Mouse (Mus musculus) intestine, postnatal 0 days (tissue): Measurements from ENCODE around the gene AC134908.4. TPM values are rescaled to one million over a fixed set of nuclear protein-coding genes. Genes with fewer than 3 reads are reported as not detected.

ENCODE experiments used
- ATAC-seq: fragments of 200-750 bp; cut with Nextera tagmentation; 2 replicates; pipeline ENCODE4 v1.8.0; 2017; ENCODE audit warnings: mild to moderate bottlenecking, moderate TSS enrichment, moderate library complexity
- H3K27ac ChIP-seq: fragments of 300-500 bp; sonication (generic); 2 replicates; pipeline ENCODE4 v1.5.1; 2014; ENCODE audit warnings: mild to moderate bottlenecking, low read depth, low read length, moderate library complexity
- H3K27me3 ChIP-seq: fragments of 300-500 bp; sonication (generic); replicated peaks from 2 replicates; pipeline ENCODE4 v1.6.1; 2014; ENCODE audit warnings: low read length, mixed read lengths; ENCODE audit not compliant: control insufficient read depth, insufficient read depth
- H3K36me3 ChIP-seq: fragments of 300-500 bp; sonication (generic); 2 replicates; pipeline ENCODE4 v1.6.1; 2014; ENCODE audit warnings: mild to moderate bottlenecking, moderate library complexity; ENCODE audit not compliant: control insufficient read depth, insufficient read depth
- H3K4me1 ChIP-seq: fragments of 300-500 bp; sonication (generic); replicated peaks from 2 replicates; pipeline ENCODE4 v1.6.1; 2014; ENCODE audit warnings: antibody characterized with exemption, low read length, mixed read lengths; ENCODE audit not compliant: control insufficient read depth, insufficient read depth
- H3K4me2 ChIP-seq: fragments of 300-500 bp; sonication (generic); replicated peaks from 2 replicates; pipeline ENCODE4 v1.6.1; 2014; ENCODE audit warnings: low read depth, mild to moderate bottlenecking, moderate library complexity
- H3K4me3 ChIP-seq: fragments of 300-500 bp; sonication (generic); 2 replicates; pipeline ENCODE4 v1.5.1; 2014; ENCODE audit warnings: low read depth, low read length
- H3K9ac ChIP-seq: fragments of 300-500 bp; sonication (generic); 2 replicates; pipeline ENCODE4 v1.6.1; 2014; ENCODE audit warnings: mild to moderate bottlenecking, low read depth, low read length
- H3K9me3 ChIP-seq: fragments of 300-500 bp; sonication (generic); 2 replicates; pipeline ENCODE4 v1.6.1; 2016; ENCODE audit warnings: mixed run types; ENCODE audit not compliant: control insufficient read depth
- CTCF ChIP-seq: sonication (generic); IDR thresholded peaks from 2 replicates; pipeline ENCODE4 v1.5.1; 2016; ENCODE audit warnings: low read depth, mild to moderate bottlenecking, control low read depth, antibody characterized with exemption, moderate library complexity
- WGBS: fragments of 180-500 bp; shearing (Covaris S2); extraction: QIAGEN DNeasy Blood & Tissue Kit; methylation state at CpG from one replicate; pipeline ENCODE4 v1.1.7; 2014; 5-methylcytosine and 5-hydroxymethylcytosine counted together
- polyA plus RNA-seq: library from polyadenylated mRNA; unstranded; fragments of >200 nt; fragmentation: Nextera tagmentation; extraction: Ambion mirVana; gene quantifications from 2 replicates; pipeline ENCODE4 v1.2.1, GENCODE M21; 2015

The AC134908.4 gene
- polyA plus RNA-seq, 1 experiment from 2014 or later, result not detected

DNA sequence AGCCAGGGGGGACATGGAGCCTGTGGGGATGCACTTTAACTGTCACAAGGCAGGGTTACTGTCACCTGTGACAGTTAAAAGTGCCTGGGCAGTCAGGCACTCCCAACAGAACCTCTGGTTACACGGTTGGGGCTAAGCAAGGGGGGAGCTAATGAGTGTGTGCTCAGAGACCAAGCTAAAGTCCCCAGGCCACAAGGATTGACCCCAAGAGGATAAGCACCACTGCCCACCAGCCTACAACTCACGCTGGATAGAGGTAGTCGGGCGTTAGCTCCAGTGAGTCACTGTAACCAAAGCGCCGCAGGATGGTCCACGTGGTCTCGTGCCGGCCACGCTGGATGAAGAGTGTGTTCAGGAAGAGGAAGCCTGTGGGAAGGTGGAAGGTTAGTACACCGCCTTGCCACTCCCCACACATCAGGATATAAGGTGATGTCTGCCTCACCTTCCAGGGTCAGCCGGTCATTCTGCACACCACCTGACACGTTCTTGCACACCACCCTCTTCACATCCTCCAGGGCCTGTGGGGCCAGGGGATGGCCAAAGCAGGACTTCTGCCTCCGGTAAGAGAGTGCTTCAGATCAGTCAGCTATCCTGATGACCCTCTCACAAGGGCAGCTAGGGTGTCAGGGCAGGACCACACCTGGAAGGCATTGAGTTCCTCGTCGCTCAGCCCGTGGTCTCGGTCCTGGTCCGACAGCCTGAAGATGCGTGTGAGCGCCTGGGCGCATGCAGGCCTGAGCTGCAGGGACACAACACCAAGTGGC, 45.8 kb upstream of the AC134908.4 start, which contains the start of gene Gm20683:
Gene Gm20683, minus strand, starts transcription at position 647 of the 764 bp plus-strand sequence.
- Histone ChIP-seq H3K27me3 (no peaks in the 10 kb centered on the region), H3K36me3 (peaks cover 38% of the 10 kb centered on the region), H3K27ac (0 out of 2 replicates have a peak within 1 kb of the TSS, but pooled peaks have one; percentile 8), H3K9me3 (no peaks in the 10 kb centered on the region), H3K9ac (no peak within 1 kb of the TSS), H3K4me3 (no peak within 1 kb of the TSS), H3K4me1 (peaks cover 4% of the 10 kb centered on the region; the same call in 1 of the 2 replicates), H3K4me2 (no peak within 1 kb of the TSS)
- 89% methylated on average over 22 of the region's 22 CpGs for WGBS
- no peak for TF ChIP-seq CTCF
- no peak for ATAC-seq

DNA sequence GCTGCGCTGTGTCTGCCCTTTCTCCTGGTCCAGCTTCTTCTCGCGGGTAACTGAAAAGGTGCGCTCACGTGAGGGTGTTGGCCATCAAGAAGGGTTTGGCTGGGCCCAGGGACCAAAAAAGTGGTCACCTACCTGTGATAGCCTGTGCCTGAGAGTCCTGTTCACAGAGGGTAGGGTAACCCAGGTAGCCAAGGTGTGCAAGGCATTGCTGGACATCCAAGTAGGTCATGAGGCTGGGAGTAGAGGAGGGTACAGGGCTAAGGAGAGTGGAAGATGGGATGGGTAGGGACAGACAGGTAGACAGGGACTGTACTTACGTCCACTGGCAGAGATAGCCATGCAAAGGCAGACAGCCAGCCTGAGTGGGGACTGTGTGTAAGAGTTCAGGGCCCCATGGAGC, 45.1 kb upstream of the AC134908.4 start:
- H3K4me2 ChIP-seq, result no peak overlapping the region; the same call in 1 of the 2 replicates
- peak overlapping the region; percentile 85; the same call in 1 of the 2 replicates for H3K27ac ChIP-seq
- H3K27me3 ChIP-seq, result no peaks in the 10 kb centered on the region
- 96% methylated on average over 6 of the region's 6 CpGs for WGBS
- peaks cover 42% of the 10 kb centered on the region for H3K36me3 ChIP-seq
- H3K4me3 ChIP-seq, result no peak overlapping the region
- H3K4me1 ChIP-seq, result peaks cover 6% of the 10 kb centered on the region; the same call in 1 of the 2 replicates
- no peak overlapping the region for H3K9ac ChIP-seq
- TF ChIP-seq CTCF, result no peak
- H3K9me3 ChIP-seq, result no peaks in the 10 kb centered on the region
- no peak for ATAC-seq

DNA sequence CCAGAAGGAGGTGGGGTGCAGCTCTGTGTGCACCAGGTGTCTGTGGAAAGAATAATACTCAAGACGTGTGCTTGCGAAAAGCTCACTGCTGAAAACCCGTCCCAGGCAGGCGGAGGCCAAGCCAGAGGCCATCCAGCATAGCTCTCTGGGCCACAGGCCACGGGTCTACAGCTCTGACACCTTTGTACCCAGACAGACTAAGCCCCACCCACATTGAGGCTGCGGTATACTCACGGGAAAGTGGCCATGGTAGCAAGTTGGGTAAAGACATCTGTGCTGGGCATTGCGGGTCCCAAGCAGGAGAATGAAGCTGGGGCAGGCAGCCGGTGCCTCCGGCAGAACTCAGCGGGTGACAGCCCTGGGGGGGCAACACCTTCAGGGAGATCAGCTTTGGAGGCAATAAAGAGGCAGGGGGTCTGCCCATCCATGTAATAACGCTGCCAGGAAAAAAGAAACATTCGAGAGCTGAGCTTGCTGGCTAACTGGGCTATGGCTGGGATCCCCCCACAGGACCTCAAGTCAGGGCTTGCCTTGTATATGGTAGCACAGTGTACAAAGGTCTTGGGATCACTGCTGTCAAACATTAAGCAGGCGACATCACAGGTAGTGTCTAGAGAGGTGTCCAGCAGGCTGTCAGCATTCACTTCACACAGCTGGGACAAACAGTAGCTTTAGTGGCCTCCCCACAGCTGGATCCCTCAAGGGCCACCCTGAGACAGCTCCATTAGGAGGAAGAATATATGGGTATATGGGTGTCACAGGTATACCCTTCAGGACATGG, 44.2 kb upstream of the AC134908.4 start:
- ATAC-seq, result peak; percentile 56
- TF ChIP-seq CTCF, result no peak
- Histone ChIP-seq H3K4me3 (no peak overlapping the region), H3K27me3 (no peaks in the 10 kb centered on the region), H3K9ac (no peak overlapping the region), H3K4me2 (peak overlapping the region; percentile 44), H3K36me3 (peaks cover 49% of the 10 kb centered on the region), H3K9me3 (no peaks in the 10 kb centered on the region), H3K27ac (peak overlapping the region; percentile 85), H3K4me1 (peaks cover 6% of the 10 kb centered on the region; the same call in 1 of the 2 replicates)
- WGBS, result 67% methylated on average over 14 of the region's 14 CpGs

DNA sequence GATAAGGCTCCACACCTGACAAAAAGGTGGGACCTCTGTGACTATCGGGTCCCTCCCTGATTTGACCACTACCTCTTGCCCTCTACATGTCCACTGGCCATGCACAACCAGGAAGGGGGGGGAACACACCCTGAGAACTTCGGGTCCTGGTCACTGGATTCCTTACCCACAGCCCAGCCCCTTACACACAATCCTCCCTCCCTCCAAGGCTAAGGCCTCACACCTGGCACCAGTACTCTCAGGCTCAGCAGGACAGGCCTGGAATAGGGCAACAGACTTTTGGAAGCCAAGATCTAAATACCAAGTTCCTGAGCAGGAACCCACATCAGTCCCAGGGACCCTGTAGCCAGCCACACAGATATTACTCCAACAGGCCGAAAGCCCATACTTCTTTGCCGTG, 43.4 kb upstream of the AC134908.4 start:
- Histone ChIP-seq H3K36me3 (peaks cover 49% of the 10 kb centered on the region), H3K4me2 (peak overlapping the region; percentile 44), H3K4me3 (no peak overlapping the region), H3K27ac (peak overlapping the region; percentile 85), H3K27me3 (no peaks in the 10 kb centered on the region), H3K9ac (no peak overlapping the region), H3K9me3 (no peaks in the 10 kb centered on the region), H3K4me1 (peaks cover 5% of the 10 kb centered on the region; the same call in 1 of the 2 replicates)
- WGBS, result 80% methylated on average over 4 of the region's 4 CpGs
- no peak for ATAC-seq
- TF ChIP-seq CTCF, result no peak

DNA sequence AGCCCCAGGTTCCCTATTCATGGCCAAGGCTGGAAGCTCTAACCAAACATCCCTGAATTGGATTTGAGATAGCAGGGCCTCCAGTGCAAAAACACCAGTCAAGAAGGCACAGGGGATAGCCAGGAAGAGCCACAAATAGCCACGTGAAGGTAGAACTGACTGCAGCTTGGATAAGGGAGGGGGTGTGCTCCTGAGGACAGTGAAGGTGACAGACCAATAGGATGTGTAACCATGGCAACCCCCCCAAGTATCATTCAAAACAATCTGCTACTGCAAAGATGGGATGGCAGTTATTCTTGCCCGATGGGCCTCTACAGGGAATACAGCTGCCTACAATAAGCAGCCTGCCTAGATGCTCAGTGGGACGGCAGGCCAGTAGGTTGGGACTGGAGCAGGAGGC, 42.1 kb upstream of the AC134908.4 start:
- no peak overlapping the region for H3K4me3 ChIP-seq
- H3K27ac ChIP-seq, result no peak overlapping the region
- TF ChIP-seq CTCF, result no peak
- H3K4me1 ChIP-seq, result peaks cover 2% of the 10 kb centered on the region; the same call in 1 of the 2 replicates
- H3K4me2 ChIP-seq, result no peak overlapping the region; the same call in 1 of the 2 replicates
- no peak for ATAC-seq
- WGBS, result 48% methylated on average over 3 of the region's 3 CpGs
- no peaks in the 10 kb centered on the region for H3K27me3 ChIP-seq
- 0 out of 2 replicates have a peak overlapping the region, but pooled peaks have one; percentile 3 for H3K9ac ChIP-seq
- peaks cover 48% of the 10 kb centered on the region for H3K36me3 ChIP-seq
- H3K9me3 ChIP-seq, result no peaks in the 10 kb centered on the region

DNA sequence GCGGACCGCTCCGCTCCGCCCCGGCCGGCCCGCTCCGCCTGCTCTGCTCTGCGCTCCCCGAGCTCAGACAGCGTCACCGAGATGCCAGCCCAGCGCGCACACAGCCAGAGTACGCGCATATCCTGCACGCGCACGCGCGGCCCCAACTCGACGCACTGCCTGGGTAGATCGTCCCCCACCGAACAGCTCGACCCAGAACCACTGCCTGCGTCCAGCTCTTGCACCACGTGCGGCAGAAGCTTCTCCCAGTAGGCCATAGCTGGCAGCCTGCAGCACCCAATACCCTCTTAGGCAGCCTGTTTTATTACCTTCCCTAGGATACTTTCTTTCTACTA, 41.6 kb upstream of the AC134908.4 start, which contains the start of gene Rhbdl1:
Gene Rhbdl1, minus strand, starts transcription at position 220 of the 335 bp plus-strand sequence.
- H3K27ac ChIP-seq, result no peak within 1 kb of the TSS; the same call in 1 of the 2 replicates
- TF ChIP-seq CTCF, result no peak
- H3K4me3 ChIP-seq, result peak within 1 kb of the TSS; percentile 34
- no peaks in the 10 kb centered on the region for H3K9me3 ChIP-seq
- peak within 1 kb of the TSS; percentile 51 for H3K9ac ChIP-seq
- no peak for ATAC-seq
- WGBS, result 3% methylated on average over 29 of the region's 29 CpGs
- H3K36me3 ChIP-seq, result peaks cover 43% of the 10 kb centered on the region
- no peaks in the 10 kb centered on the region for H3K27me3 ChIP-seq
- H3K4me1 ChIP-seq, result peaks cover 2% of the 10 kb centered on the region; the same call in 1 of the 2 replicates
- peak within 1 kb of the TSS; percentile 93 for H3K4me2 ChIP-seq
